Mouse (Mus musculus) C2C12 (cell line): Measurements from ENCODE around the gene Lmf1.

Source experiments
- CEBPB ChIP-seq: IDR thresholded peaks from one replicate; pipeline ENCODE4 v1.6.1; 2011; ENCODE audit warnings: low read depth, mild to moderate bottlenecking, control low read depth, moderate library complexity
- CTCF ChIP-seq: IDR thresholded peaks from one replicate; pipeline ENCODE4 v1.5.1; 2011; ENCODE audit not compliant: control insufficient read depth, insufficient read depth, insufficient read length
- FOSL1 ChIP-seq: IDR thresholded peaks from one replicate; pipeline ENCODE4 v1.8.0; 2011; ENCODE audit warnings: mild to moderate bottlenecking, low read length; ENCODE audit not compliant: poor library complexity, insufficient read depth, severe bottlenecking

GRCm38 (mm10) chr17:25623441-25623840 is 44.6 kb downstream of the Lmf1 start:
- no peak for TF ChIP-seq CTCF
- TF ChIP-seq FOSL1, result no peak
- TF ChIP-seq CEBPB, result no peak
